Mouse (Mus musculus) mammary gland, adult 2 months (tissue): ENCODE measurements around the gene Vmn1r236. TPM values are rescaled to one million over a fixed set of nuclear protein-coding genes. Genes with fewer than 3 reads are reported as not detected.

Source experiments
- polyA plus RNA-seq: library from polyadenylated mRNA; depleted of rRNA; stranded (reverse); fragments of >200 nt; gene quantifications from 2 replicates; pipeline ENCODE4 v1.2.3, GENCODE M21; 2012; ENCODE audit warnings: low replicate concordance; rRNA removed

The Vmn1r236 gene
- polyA plus RNA-seq: not detected in 2 replicates

GRCm38 (mm10) chr17:21282642-21283041 is at the start of gene Vmn1r236:
Gene Vmn1r236, plus strand, starts transcription at chr17:21282942.

GRCm38 (mm10) chr17:21256111-21256510 is 26.6 kb upstream of the Vmn1r236 start, which contains the start of gene Vmn1r235:
Gene Vmn1r235, plus strand, starts transcription at chr17:21256411.

GRCm38 (mm10) chr17:21311565-21311964 is 28.8 kb downstream of the Vmn1r236 start, which contains the start of gene Vmn1r237:
Gene Vmn1r237, plus strand, starts transcription at chr17:21311865.

Other genes starting within 250 kb of the Vmn1r236 start
- gene Vmn1r234, start 56.9 kb upstream of the Vmn1r236 start, polyA plus RNA-seq: not detected in 2 replicates
- gene Vmn1r235, start 26.5 kb upstream of the Vmn1r236 start, polyA plus RNA-seq: not detected in 2 replicates
- not detected in 2 replicates for gene Vmn1r237, start 28.9 kb downstream of the Vmn1r236 start, polyA plus RNA-seq
- 0.13 and 0.47 TPM in 2 replicates for gene Zfp677, start 100.8 kb downstream of the Vmn1r236 start, polyA plus RNA-seq
- 0.26 and 1.1 TPM in 2 replicates for gene Zfp54, start 140.3 kb downstream of the Vmn1r236 start, polyA plus RNA-seq
- gene Zfp51, start 167.4 kb downstream of the Vmn1r236 start, polyA plus RNA-seq: 0.42 and 0.99 TPM in 2 replicates
- gene Zfp53, start 206.1 kb downstream of the Vmn1r236 start, polyA plus RNA-seq: 1.5 and 2.2 TPM in 2 replicates